Mouse (Mus musculus): ENCODE measurements around the gene Notch1. TPM values are rescaled to one million over a fixed set of nuclear protein-coding genes. Genes with fewer than 3 reads are reported as not detected.

Gene Notch1
- polyA plus RNA-seq, 1 experiment = 108 TPM

DNA sequence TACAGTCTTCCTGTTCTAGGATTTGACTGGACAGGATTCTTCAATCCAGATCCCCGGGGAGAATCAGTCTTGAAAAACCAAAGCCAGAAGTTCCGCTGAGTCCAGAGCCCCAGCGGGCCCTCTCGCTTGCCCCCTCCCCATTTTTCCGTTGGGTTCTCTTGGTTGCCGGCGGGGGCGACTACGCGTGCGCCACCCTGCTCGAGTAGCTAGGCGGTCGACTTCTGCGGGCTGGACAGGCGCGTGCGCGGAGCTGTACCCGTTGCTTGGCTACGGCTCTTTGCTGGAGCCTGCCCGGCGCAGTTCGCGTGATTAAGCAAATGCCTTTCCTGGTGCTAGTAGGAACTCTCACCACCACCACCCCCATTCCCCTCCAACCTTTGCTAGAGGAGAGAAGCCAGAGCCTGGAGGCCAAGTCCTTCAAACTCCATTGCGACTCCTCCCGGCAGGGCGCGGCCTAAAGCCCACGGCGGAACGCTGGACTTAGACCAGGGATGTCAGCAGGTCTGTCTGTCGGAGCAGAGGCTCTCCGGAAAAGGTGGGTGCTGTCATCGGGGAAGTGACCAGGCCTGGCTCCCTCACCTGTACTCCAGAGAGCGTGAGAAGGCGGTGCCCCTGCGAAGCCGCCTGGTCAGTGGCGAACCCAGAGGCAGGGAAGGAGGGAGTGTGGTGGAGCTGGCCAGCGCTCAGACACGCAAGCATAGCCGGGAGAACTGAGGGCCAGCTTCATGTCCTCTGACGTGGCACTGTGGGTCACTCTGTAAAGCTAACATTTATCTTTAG is 70.6 kb downstream of the Notch1 start:
- WGBS = under 1% methylated on average over 44 of the region's 44 CpGs
- peak overlapping the region; percentile 77 for H3K4me3 ChIP-seq (replicated peaks; ENCODE audit: extremely low read depth, low read depth, low read length)

DNA sequence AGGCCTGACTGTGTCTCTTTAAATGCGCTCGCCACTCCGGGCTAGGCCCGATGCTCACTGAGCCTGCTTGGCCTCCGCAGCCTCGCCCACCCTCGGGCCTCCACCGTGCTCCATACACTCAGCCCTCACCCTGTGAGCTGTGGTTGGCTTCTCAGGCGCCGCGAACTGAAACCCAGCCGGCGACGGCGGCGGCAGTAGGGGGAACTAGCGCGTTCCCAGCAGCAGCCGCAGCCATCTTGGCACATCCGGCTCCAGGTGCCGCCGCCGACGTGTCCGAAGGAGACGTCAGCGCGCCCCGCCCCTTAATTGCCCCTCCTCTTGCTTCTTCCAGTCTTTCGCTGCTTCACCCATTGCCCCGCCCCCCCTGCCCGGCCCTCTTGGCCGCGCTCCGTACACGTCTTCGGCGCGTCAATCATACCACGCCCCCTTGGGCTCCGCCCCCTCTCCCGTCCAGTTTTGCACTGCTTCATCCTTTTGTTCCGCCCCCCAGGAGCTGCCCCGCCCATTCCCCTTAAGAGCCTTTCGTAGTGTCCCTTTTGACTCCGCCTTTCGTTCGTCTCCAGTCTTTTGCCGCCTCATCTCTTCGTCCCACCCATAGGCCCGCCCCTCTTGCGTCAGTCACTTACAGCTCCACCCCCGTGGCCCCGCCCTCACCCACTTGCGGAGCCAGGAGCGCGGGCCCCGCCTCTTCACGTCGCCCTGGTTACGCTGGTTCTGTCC is 71.4 kb downstream of the Notch1 start, which contains the start of gene Sec16a:
Gene Sec16a, minus strand, starts transcription at position 271 of the 720 bp plus-strand sequence.
- H3K4me1 ChIP-seq (ENCODE audit: control insufficient read depth, insufficient read depth, low read length) = peaks cover 17% of the 10 kb centered on the region
- under 1% methylated on average over 60 of the region's 61 CpGs for WGBS
- DNase-seq = peak; percentile 99
- TF ChIP-seq CTCF (IDR thresholded peaks at IDR 0.05; ENCODE audit: insufficient read depth, low read length) (no peak), POLR2A (IDR thresholded peaks at IDR 0.05; ENCODE audit: borderline replicate concordance, extremely low read depth, low read depth, low read length) (peak; percentile 80)
- peak within 1 kb of the TSS; percentile 97 for H3K4me3 ChIP-seq (replicated peaks; ENCODE audit: extremely low read depth, low read depth, low read length)

More for the DNA sequence above, 70.6 kb downstream of the Notch1 start:
- peaks cover 17% of the 10 kb centered on the region for H3K4me1 ChIP-seq (ENCODE audit: control insufficient read depth, insufficient read depth, low read length)
- peak; percentile 43; the same call in 1 of the 2 replicates for TF ChIP-seq POLR2A (IDR thresholded peaks at IDR 0.05; ENCODE audit: borderline replicate concordance, extremely low read depth, low read depth, low read length)
- 0 out of 2 replicates have a peak, but pooled peaks have one; percentile 1 for TF ChIP-seq CTCF (IDR thresholded peaks at IDR 0.05; ENCODE audit: insufficient read depth, low read length)
- DNase-seq = peak; percentile 98

DNA sequence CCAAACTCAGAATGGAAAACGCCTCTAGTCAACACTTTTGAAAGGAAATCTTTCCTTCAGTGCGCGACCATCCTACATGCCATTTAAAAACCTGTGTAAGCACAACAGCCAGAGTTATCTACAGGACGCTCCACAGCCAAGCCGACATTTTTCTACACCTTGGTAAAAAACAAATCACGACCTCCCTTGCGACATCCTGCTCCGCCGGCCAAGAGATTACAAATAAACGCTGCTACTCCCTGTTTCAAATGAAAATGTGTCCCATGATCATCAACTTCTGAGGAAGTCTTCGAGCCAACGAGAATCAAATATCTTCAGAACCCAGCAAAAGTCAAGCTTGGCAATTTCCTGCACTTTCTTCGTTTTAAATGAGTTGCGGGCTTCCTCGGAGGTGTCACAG is 72.1 kb downstream of the Notch1 start:
- no peak for TF ChIP-seq CTCF (IDR thresholded peaks at IDR 0.05; ENCODE audit: insufficient read depth, low read length)
- WGBS = 1% methylated on average over 15 of the region's 15 CpGs
- Histone ChIP-seq H3K4me1 (ENCODE audit: control insufficient read depth, insufficient read depth, low read length) (peaks cover 17% of the 10 kb centered on the region), H3K4me3 (replicated peaks; ENCODE audit: extremely low read depth, low read depth, low read length) (peak overlapping the region; percentile 97)
- no peak for DNase-seq

DNA sequence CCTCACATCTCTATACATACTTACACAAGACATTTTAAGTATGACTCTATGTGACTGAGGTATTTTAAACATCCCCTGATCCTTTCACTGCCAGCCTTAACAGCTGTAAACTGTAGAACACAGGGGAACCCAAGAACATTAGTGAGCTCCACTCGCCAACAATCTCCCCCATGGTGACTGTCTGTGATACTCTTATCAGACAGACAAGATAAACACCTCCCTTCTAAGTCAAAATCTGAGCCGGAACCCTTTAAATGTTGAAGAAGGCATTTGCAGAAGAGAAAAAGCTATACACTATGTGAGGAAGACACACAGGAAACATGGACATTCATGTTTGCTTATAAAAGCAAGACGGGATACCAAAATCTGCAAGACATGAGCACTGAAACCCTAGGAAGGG is 72.6 kb downstream of the Notch1 start:
- DNase-seq = no peak
- Histone ChIP-seq H3K4me3 (replicated peaks; ENCODE audit: extremely low read depth, low read depth, low read length) (peak overlapping the region; percentile 32), H3K4me1 (ENCODE audit: control insufficient read depth, insufficient read depth, low read length) (peaks cover 17% of the 10 kb centered on the region)
- 11% methylated on average over 3 of the region's 3 CpGs for whole genome bisulfite sequencing
- no peak for TF ChIP-seq CTCF (IDR thresholded peaks at IDR 0.05; ENCODE audit: insufficient read depth, low read length)

DNA sequence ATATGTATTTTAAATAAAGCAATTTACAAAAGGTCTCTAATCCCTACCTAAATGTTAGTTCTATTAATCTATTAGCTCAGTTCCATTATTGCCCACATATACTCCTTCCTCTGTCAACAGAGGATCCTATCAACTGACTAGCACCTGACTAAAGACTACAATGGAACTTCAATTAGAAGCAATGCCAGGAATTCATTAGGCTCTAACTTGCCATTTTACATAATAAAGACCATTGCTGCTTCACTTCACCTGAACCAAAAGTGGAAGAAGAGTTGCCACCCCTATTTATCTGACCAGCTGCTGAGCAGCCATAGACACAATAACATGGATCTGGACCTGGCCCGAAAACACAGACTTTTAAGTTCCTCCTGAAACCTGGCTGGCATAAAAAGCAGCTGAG is 73.6 kb downstream of the Notch1 start:
- H3K4me3 ChIP-seq (replicated peaks; ENCODE audit: extremely low read depth, low read depth, low read length) = no peak overlapping the region
- TF ChIP-seq POLR2A (IDR thresholded peaks at IDR 0.05; ENCODE audit: borderline replicate concordance, extremely low read depth, low read depth, low read length) (no peak), CTCF (IDR thresholded peaks at IDR 0.05; ENCODE audit: insufficient read depth, low read length) (no peak)
- 90% methylated on average over 1 of the region's 1 CpGs for WGBS
- H3K4me1 ChIP-seq (ENCODE audit: control insufficient read depth, insufficient read depth, low read length) = peaks cover 17% of the 10 kb centered on the region
- DNase-seq = no peak

DNA sequence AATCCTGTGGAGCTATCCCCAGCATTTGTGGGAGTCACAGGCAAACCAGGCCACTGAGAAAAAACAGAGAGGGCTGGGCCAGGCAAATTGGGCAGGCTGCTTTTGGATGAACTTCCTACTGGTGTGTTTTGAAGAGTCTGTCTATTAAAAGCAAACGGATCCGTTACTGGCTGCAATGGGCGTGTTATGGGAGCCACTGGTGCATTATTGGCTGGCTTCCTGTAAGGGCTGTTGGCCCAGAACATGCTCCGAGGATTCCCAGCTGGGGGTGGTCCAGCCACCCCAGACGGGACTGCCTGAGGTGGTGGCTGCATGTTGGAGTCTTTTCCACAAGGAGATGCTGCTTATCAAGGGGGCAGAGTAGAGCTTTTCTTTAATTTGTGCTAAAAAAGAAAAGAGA is 74.8 kb downstream of the Notch1 start:
- WGBS = 47% methylated on average over 5 of the region's 5 CpGs
- peaks cover 9% of the 10 kb centered on the region for H3K4me1 ChIP-seq (ENCODE audit: control insufficient read depth, insufficient read depth, low read length)
- no peak for TF ChIP-seq CTCF (IDR thresholded peaks at IDR 0.05; ENCODE audit: insufficient read depth, low read length)
- no peak for TF ChIP-seq POLR2A (IDR thresholded peaks at IDR 0.05; ENCODE audit: borderline replicate concordance, extremely low read depth, low read depth, low read length)
- no peak for DNase-seq
- H3K4me3 ChIP-seq (replicated peaks; ENCODE audit: extremely low read depth, low read depth, low read length) = no peak overlapping the region

DNA sequence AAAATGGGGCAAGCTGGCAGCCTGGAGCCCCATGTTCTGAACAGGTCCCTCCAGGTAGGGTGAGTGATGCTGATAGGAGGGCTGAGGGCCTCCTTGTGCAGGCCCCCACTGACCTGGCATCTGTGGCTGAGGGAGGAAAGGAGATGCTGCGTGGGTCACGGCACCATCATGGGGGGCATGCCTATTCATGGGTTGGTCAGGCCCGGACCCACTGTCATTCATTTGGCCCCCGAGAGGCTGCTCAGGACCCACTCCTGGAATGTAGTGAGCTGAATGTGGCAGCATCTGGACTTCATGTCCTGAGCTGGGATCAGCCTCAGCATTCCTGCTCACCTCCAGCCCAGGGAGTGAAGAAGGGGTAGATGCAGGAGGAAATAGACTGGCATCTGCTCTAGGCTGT is 75.2 kb downstream of the Notch1 start:
- no peak overlapping the region for H3K4me3 ChIP-seq (replicated peaks; ENCODE audit: extremely low read depth, low read depth, low read length)
- no peak for DNase-seq
- TF ChIP-seq CTCF (IDR thresholded peaks at IDR 0.05; ENCODE audit: insufficient read depth, low read length) = no peak
- TF ChIP-seq POLR2A (IDR thresholded peaks at IDR 0.05; ENCODE audit: borderline replicate concordance, extremely low read depth, low read depth, low read length) = no peak
- H3K4me1 ChIP-seq (ENCODE audit: control insufficient read depth, insufficient read depth, low read length) = peaks cover 5% of the 10 kb centered on the region
- WGBS = 91% methylated on average over 4 of the region's 4 CpGs

DNA sequence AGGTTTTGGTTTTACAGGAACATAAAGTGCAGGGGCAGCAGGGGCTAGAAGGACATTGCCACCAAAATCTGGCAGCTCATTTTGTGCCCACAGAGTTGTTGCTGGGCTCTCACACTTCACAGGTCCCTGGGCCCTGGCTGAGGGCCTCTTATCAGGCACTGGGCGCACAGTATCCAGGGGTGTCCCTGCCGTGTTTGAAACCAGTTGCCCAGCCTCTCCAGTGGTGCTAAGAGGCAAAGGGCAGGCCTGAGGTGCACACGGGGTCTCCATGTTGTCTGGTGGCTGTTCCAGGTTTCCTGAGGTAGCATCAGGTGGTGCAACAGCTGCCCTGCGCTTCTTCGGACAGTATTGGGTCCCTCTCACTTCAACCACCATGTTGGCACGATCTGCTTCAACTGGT is 76.8 kb downstream of the Notch1 start:
- TF ChIP-seq POLR2A (IDR thresholded peaks at IDR 0.05; ENCODE audit: borderline replicate concordance, extremely low read depth, low read depth, low read length) = no peak
- no peak for TF ChIP-seq CTCF (IDR thresholded peaks at IDR 0.05; ENCODE audit: insufficient read depth, low read length)
- no peak for DNase-seq
- no peak overlapping the region for H3K4me3 ChIP-seq (replicated peaks; ENCODE audit: extremely low read depth, low read depth, low read length)
- WGBS = 86% methylated on average over 6 of the region's 6 CpGs
- peaks cover 3% of the 10 kb centered on the region; the same call in 1 of the 2 replicates for H3K4me1 ChIP-seq (ENCODE audit: control insufficient read depth, insufficient read depth, low read length)

DNA sequence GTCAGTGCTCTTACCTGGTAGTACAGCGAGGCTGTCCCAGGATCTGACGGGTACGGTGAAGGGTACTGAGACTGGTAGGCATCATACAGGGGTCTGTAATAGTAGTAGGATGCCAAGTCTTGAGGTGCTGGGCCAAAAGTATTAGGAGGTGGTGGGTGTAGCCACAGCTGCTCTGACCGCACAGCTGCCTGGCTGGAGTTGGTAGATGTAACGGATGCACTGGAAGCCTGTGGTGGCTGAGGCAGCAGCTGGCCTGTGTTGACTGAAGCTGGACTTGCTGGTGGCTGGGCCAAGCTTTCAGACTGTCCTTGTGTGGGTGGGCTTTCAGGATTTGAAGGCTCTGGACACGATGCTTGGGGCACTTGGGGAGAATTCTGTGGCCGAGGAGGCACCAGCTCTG is 78.1 kb downstream of the Notch1 start:
- Histone ChIP-seq H3K4me3 (replicated peaks; ENCODE audit: extremely low read depth, low read depth, low read length) (no peak overlapping the region), H3K4me1 (ENCODE audit: control insufficient read depth, insufficient read depth, low read length) (no peaks in the 10 kb centered on the region)
- 77% methylated on average over 7 of the region's 7 CpGs for WGBS
- TF ChIP-seq CTCF (IDR thresholded peaks at IDR 0.05; ENCODE audit: insufficient read depth, low read length) (no peak), POLR2A (IDR thresholded peaks at IDR 0.05; ENCODE audit: borderline replicate concordance, extremely low read depth, low read depth, low read length) (no peak)
- no peak for DNase-seq

DNA sequence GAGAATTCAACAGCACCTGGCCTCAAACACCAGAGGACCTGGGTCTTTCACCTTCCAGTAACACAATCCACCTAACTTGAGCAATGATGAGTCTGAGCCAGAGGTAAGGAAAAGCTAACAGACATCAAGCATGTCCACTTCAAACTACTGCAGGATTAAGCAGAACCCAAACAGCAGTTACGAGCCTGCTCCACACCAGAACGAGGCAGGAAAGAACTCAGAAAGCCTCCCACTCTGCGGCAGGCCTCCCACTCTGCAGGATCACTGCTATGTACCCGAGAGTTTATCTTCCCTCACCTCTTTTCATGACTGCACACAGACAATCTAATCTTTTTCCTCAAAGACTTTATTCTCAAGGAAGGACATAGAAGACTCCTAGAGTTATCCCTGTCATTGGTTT is 79.2 kb downstream of the Notch1 start:
- Histone ChIP-seq H3K4me3 (replicated peaks; ENCODE audit: extremely low read depth, low read depth, low read length) (no peak overlapping the region), H3K4me1 (ENCODE audit: control insufficient read depth, insufficient read depth, low read length) (no peaks in the 10 kb centered on the region)
- no peak for DNase-seq
- WGBS = 57% methylated on average over 4 of the region's 4 CpGs
- TF ChIP-seq CTCF (IDR thresholded peaks at IDR 0.05; ENCODE audit: insufficient read depth, low read length) (no peak), POLR2A (IDR thresholded peaks at IDR 0.05; ENCODE audit: borderline replicate concordance, extremely low read depth, low read depth, low read length) (no peak)
